Mouse (Mus musculus) MEL (cell line): ENCODE measurements at regions not wholly inside any gene's neighbourhood (a gene's known extent, or its start where the extent isn't known, plus 50 kb on each side); places are given as distances from the start of the nearest gene placed in this dataset.

Source experiments
- DNase-seq: peaks from one replicate; pipeline ENCODE4 v3.0.0; 2011; ENCODE audit warnings: low read depth, low spot score
- H3K27ac ChIP-seq: 2 replicates; pipeline ENCODE4 v1.5.1; 2012; ENCODE audit warnings: low read depth, mild to moderate bottlenecking, control low read depth, low read length, moderate library complexity; ENCODE audit not compliant: control insufficient read depth
- H3K27me3 ChIP-seq, 2 experiments: fragments of 150-350 bp in 1 of 2; sonication (generic) in 1 of 2; 2 replicates each; pipeline ENCODE4 v1.6.1; 2012; ENCODE audit warnings: low read length in 2 of 2, mild to moderate bottlenecking in 2 of 2, improper control_type of control experiment in 1 of 2, moderate library complexity in 1 of 2; ENCODE audit not compliant: insufficient read depth in 2 of 2, control insufficient read depth in 1 of 2
- H3K36me3 ChIP-seq, 2 experiments: 2 replicates each; pipeline ENCODE4 v1.6.1; 2012 to 2014; ENCODE audit warnings: low read length in 2 of 2, improper control_type of control experiment in 1 of 2, inconsistent platforms in 1 of 2, mild to moderate bottlenecking in 1 of 2; ENCODE audit not compliant: insufficient read depth in 2 of 2, control insufficient read depth in 1 of 2
- H3K4me1 ChIP-seq, 2 experiments: fragments of 150-350 bp in 1 of 2; sonication (generic) in 1 of 2; 2 replicates each; pipeline ENCODE4 v1.6.1; 2012; ENCODE audit warnings: low read length in 2 of 2, improper control_type of control experiment in 1 of 2, mild to moderate bottlenecking in 1 of 2; ENCODE audit not compliant: insufficient read depth in 2 of 2, control insufficient read depth in 1 of 2
- H3K4me3 ChIP-seq, 2 experiments: fragments of 150-350 bp in 1 of 2; sonication (generic) in 1 of 2; 2 replicates each; pipeline ENCODE4 v1.5.1; 2012; ENCODE audit warnings: low read depth in 2 of 2, low read length in 2 of 2, mild to moderate bottlenecking in 2 of 2, moderate library complexity in 2 of 2, control low read depth in 1 of 2, improper control_type of control experiment in 1 of 2; ENCODE audit not compliant: control insufficient read depth in 1 of 2, insufficient read depth in 1 of 2
- H3K79me2 ChIP-seq: 2 replicates; pipeline ENCODE4 v1.6.1; 2012; ENCODE audit warnings: mild to moderate bottlenecking, low read length, moderate library complexity; ENCODE audit not compliant: control insufficient read depth, poor library complexity, insufficient read depth
- H3K9ac ChIP-seq: 2 replicates; pipeline ENCODE4 v1.6.1; 2012; ENCODE audit warnings: low read depth, mild to moderate bottlenecking, control low read depth, low read length, moderate library complexity; ENCODE audit not compliant: control insufficient read depth, poor library complexity, severe bottlenecking
- H3K9me3 ChIP-seq: fragments of 150-350 bp; sonication (generic); replicated peaks from 2 replicates; pipeline ENCODE4 v1.6.1; 2012; ENCODE audit warnings: mild to moderate bottlenecking, low read length, improper control_type of control experiment, moderate library complexity; ENCODE audit not compliant: insufficient read depth
- BHLHE40 ChIP-seq: IDR thresholded peaks from 2 replicates; pipeline ENCODE4 v1.6.1; 2012; ENCODE audit warnings: low read depth, mild to moderate bottlenecking, inconsistent platforms, low read length, improper control_type of control experiment, borderline replicate concordance
- CHD2 ChIP-seq: IDR thresholded peaks from 2 replicates; pipeline ENCODE4 v1.6.1; 2011; ENCODE audit warnings: low read length, improper control_type of control experiment
- ELF1 ChIP-seq: IDR thresholded peaks from 2 replicates; pipeline ENCODE4 v1.6.1; 2014; ENCODE audit warnings: low read depth, mild to moderate bottlenecking, inconsistent platforms, low read length, improper control_type of control experiment, moderate library complexity
- EP300 ChIP-seq, 2 experiments: IDR thresholded peaks; 2 replicates each; pipeline ENCODE4 v1.6.1; 2011; ENCODE audit warnings: improper control_type of control experiment in 2 of 2, low read length in 2 of 2, low read depth in 1 of 2, mild to moderate bottlenecking in 1 of 2
- ETS1 ChIP-seq: IDR thresholded peaks from 2 replicates; pipeline ENCODE4 v1.6.1; 2012; ENCODE audit warnings: low read depth, mild to moderate bottlenecking, inconsistent platforms, low read length, improper control_type of control experiment, moderate library complexity
- GABPA ChIP-seq: IDR thresholded peaks from 2 replicates; pipeline ENCODE4 v1.6.1; 2012; ENCODE audit warnings: low read depth, mild to moderate bottlenecking, inconsistent platforms, low read length, improper control_type of control experiment, moderate library complexity
- GATA1 ChIP-seq: IDR thresholded peaks from 2 replicates; pipeline ENCODE4 v1.6.1; 2011; ENCODE audit warnings: low read depth, low read length, improper control_type of control experiment
- HCFC1 ChIP-seq: IDR thresholded peaks from 2 replicates; pipeline ENCODE4 v1.6.1; 2012; ENCODE audit warnings: low read depth, mild to moderate bottlenecking, inconsistent platforms, low read length, improper control_type of control experiment, moderate library complexity
- JUND ChIP-seq: IDR thresholded peaks from 2 replicates; pipeline ENCODE4 v1.6.1; 2011; ENCODE audit warnings: low read depth, mild to moderate bottlenecking, improper control_type of control experiment, low read length
- KAT2A ChIP-seq: conservative IDR thresholded peaks from 2 replicates; pipeline ENCODE4 v1.6.1; 2012; ENCODE audit warnings: low read depth, low read length, improper control_type of control experiment, inconsistent platforms
- MAFK ChIP-seq: IDR thresholded peaks from 2 replicates; pipeline ENCODE4 v1.6.1; 2011; ENCODE audit warnings: low read depth, mild to moderate bottlenecking, low read length, improper control_type of control experiment, borderline replicate concordance
- MEF2A ChIP-seq: IDR thresholded peaks from 2 replicates; pipeline ENCODE4 v1.6.1; 2014; ENCODE audit warnings: low read depth, mild to moderate bottlenecking, inconsistent platforms, low read length, improper control_type of control experiment; ENCODE audit not compliant: poor library complexity, insufficient replicate concordance, severe bottlenecking; ENCODE audit errors: extremely low read depth
- MXI1 ChIP-seq: IDR thresholded peaks from 2 replicates; pipeline ENCODE4 v1.6.1; 2011; ENCODE audit warnings: mild to moderate bottlenecking, low read depth, low read length, improper control_type of control experiment
- MYB ChIP-seq: IDR thresholded peaks from 2 replicates; pipeline ENCODE4 v1.6.1; 2011; ENCODE audit warnings: mild to moderate bottlenecking, low read depth, low read length, improper control_type of control experiment
- MYC ChIP-seq: IDR thresholded peaks from 2 replicates; pipeline ENCODE4 v1.6.1; 2011; ENCODE audit warnings: low read depth, mild to moderate bottlenecking, low read length, improper control_type of control experiment, moderate library complexity
- NELFE ChIP-seq: IDR thresholded peaks from 2 replicates; pipeline ENCODE4 v1.6.1; 2011; ENCODE audit warnings: low read depth, low read length, improper control_type of control experiment
- NRF1 ChIP-seq: IDR thresholded peaks from 2 replicates; pipeline ENCODE4 v1.6.1; 2014; ENCODE audit warnings: low read depth, mild to moderate bottlenecking, inconsistent platforms, low read length, improper control_type of control experiment, moderate library complexity; ENCODE audit not compliant: poor library complexity, insufficient read depth, severe bottlenecking
- POLR2AphosphoS5 ChIP-seq: IDR thresholded peaks from 2 replicates; pipeline ENCODE4 v1.6.1; 2012; ENCODE audit warnings: low read depth, borderline replicate concordance, mild to moderate bottlenecking, inconsistent platforms, low read length, moderate library complexity, mixed read lengths
- RCOR1 ChIP-seq: IDR thresholded peaks from 2 replicates; pipeline ENCODE4 v1.6.1; 2012; ENCODE audit warnings: low read depth, mild to moderate bottlenecking, inconsistent platforms, low read length, improper control_type of control experiment
- SIN3A ChIP-seq: IDR thresholded peaks from 2 replicates; pipeline ENCODE4 v1.6.1; 2012; ENCODE audit warnings: low read length, improper control_type of control experiment, inconsistent platforms
- TAL1 ChIP-seq: IDR thresholded peaks from 2 replicates; pipeline ENCODE4 v1.6.1; 2012; ENCODE audit warnings: mild to moderate bottlenecking, inconsistent platforms, low read length, moderate library complexity, mixed read lengths
- TBP ChIP-seq: IDR thresholded peaks from 2 replicates; pipeline ENCODE4 v1.8.0; 2011; ENCODE audit warnings: low read depth, low read length, improper control_type of control experiment
- USF1 ChIP-seq: IDR thresholded peaks from 2 replicates; pipeline ENCODE4 v1.6.1; 2014; ENCODE audit warnings: low read depth, mild to moderate bottlenecking, inconsistent platforms, low read length, improper control_type of control experiment, moderate library complexity
- ZC3H11A ChIP-seq: IDR thresholded peaks from 2 replicates; pipeline ENCODE4 v1.6.1; 2012; ENCODE audit warnings: low read depth, mild to moderate bottlenecking, inconsistent platforms, low read length, improper control_type of control experiment
- ZKSCAN1 ChIP-seq: IDR thresholded peaks from 2 replicates; pipeline ENCODE4 v1.6.1; 2012; ENCODE audit warnings: low read depth, mild to moderate bottlenecking, inconsistent platforms, low read length, improper control_type of control experiment, moderate library complexity
- ZNF384 ChIP-seq: IDR thresholded peaks from 2 replicates; pipeline ENCODE4 v1.6.1; 2012; ENCODE audit warnings: low read depth, mild to moderate bottlenecking, inconsistent platforms, low read length, improper control_type of control experiment

- Histone ChIP-seq H3K4me3 (no peak overlapping the region), H3K4me1 (no peaks in the 10 kb centered on the region), H3K27me3 (no peaks in the 10 kb centered on the region), H3K27ac (no peak overlapping the region), H3K79me2 (no peaks in the 10 kb centered on the region), H3K9ac (no peak overlapping the region), H3K9me3 (no peaks in the 10 kb centered on the region), H3K36me3 (no peaks in the 10 kb centered on the region)
- DNase-seq, result no peak
- TF ChIP-seq ETS1 (no peak), SIN3A (no peak), TBP (no peak), CHD2 (no peak), RCOR1 (no peak), USF1 (no peak)
These were observed 378.8 kb upstream of the Vrk2 start for GRCm38 (mm10) chr11:26972533-26973081.

- Histone ChIP-seq H3K27me3 (peaks cover 1 to 4% of the 10 kb centered on the region in 2 experiments; a peak in 2 of 4 replicates), H3K9me3 (no peaks in the 10 kb centered on the region), H3K9ac (no peak overlapping the region), H3K79me2 (no peaks in the 10 kb centered on the region), H3K27ac (no peak overlapping the region), H3K36me3 (no peaks in the 10 kb centered on the region), H3K4me3 (no peak overlapping the region), H3K4me1 (no peaks in the 10 kb centered on the region)
- TF ChIP-seq TBP (no peak), NELFE (no peak), TAL1 (no peak), HCFC1 (no peak), ZNF384 (no peak), BHLHE40 (no peak), NRF1 (no peak)
- DNase-seq, result no peak
These were observed 377.4 kb upstream of the Vrk2 start for GRCm38 (mm10) chr11:26971161-26971560.

GRCm38 (mm10) chr11:26967427-26967826 is 373.6 kb upstream of the Vrk2 start:
- Histone ChIP-seq H3K27me3 (peaks cover 3 to 7% of the 10 kb centered on the region in 2 experiments; a peak in 2 of 4 replicates), H3K4me1 (0 out of 4 replicates have a peak, but pooled peaks cover 0 to 5% of the 10 kb centered on the region in 2 experiments), H3K79me2 (no peaks in the 10 kb centered on the region), H3K9me3 (no peaks in the 10 kb centered on the region), H3K36me3 (no peaks in the 10 kb centered on the region), H3K4me3 (no peak overlapping the region), H3K27ac (no peak overlapping the region), H3K9ac (no peak overlapping the region)
- no peak for DNase-seq
- no peak for TF ChIP-seq MYC
- no peak for TF ChIP-seq MYB
- TF ChIP-seq KAT2A, result no peak
- no peak for TF ChIP-seq BHLHE40
- no peak for TF ChIP-seq MEF2A
- TF ChIP-seq RCOR1, result no peak
- TF ChIP-seq ZC3H11A, result no peak
- TF ChIP-seq SIN3A, result no peak
- TF ChIP-seq GATA1, result no peak
- TF ChIP-seq ZKSCAN1, result no peak
- TF ChIP-seq EP300 (IDR thresholded peaks at IDR 0.05; ENCODE audit: low read depth in 1 of 2, low read length in 2 of 2), result no peak
- TF ChIP-seq CHD2, result no peak
- no peak for TF ChIP-seq ELF1
- TF ChIP-seq GABPA, result no peak
- no peak for TF ChIP-seq JUND
- no peak for TF ChIP-seq MXI1
- no peak for TF ChIP-seq POLR2AphosphoS5
- no peak for TF ChIP-seq ETS1
- TF ChIP-seq MAFK, result no peak
